Mouse (Mus musculus) MEL (cell line): ENCODE results near the gene Slc29a2. TPM values are rescaled to one million over a fixed set of nuclear protein-coding genes. Genes with fewer than 3 reads are reported as not detected.

Experiments used
- DNase-seq: peaks from one replicate; pipeline ENCODE4 v3.0.0; 2011; ENCODE audit warnings: low read depth, low spot score
- H3K27ac ChIP-seq: 2 replicates; pipeline ENCODE4 v1.5.1; 2012; ENCODE audit warnings: low read depth, mild to moderate bottlenecking, control low read depth, low read length, moderate library complexity; ENCODE audit not compliant: control insufficient read depth
- H3K27me3 ChIP-seq, 2 experiments: fragments of 150-350 bp in 1 of 2; sonication (generic) in 1 of 2; 2 replicates each; pipeline ENCODE4 v1.6.1; 2012; ENCODE audit warnings: low read length in 2 of 2, mild to moderate bottlenecking in 2 of 2, improper control_type of control experiment in 1 of 2, moderate library complexity in 1 of 2; ENCODE audit not compliant: insufficient read depth in 2 of 2, control insufficient read depth in 1 of 2
- H3K36me3 ChIP-seq, 2 experiments: 2 replicates each; pipeline ENCODE4 v1.6.1; 2012 to 2014; ENCODE audit warnings: low read length in 2 of 2, improper control_type of control experiment in 1 of 2, inconsistent platforms in 1 of 2, mild to moderate bottlenecking in 1 of 2; ENCODE audit not compliant: insufficient read depth in 2 of 2, control insufficient read depth in 1 of 2
- H3K4me1 ChIP-seq, 2 experiments: fragments of 150-350 bp in 1 of 2; sonication (generic) in 1 of 2; 2 replicates each; pipeline ENCODE4 v1.6.1; 2012; ENCODE audit warnings: low read length in 2 of 2, improper control_type of control experiment in 1 of 2, mild to moderate bottlenecking in 1 of 2; ENCODE audit not compliant: insufficient read depth in 2 of 2, control insufficient read depth in 1 of 2
- H3K4me3 ChIP-seq, 2 experiments: fragments of 150-350 bp in 1 of 2; sonication (generic) in 1 of 2; 2 replicates each; pipeline ENCODE4 v1.5.1; 2012; ENCODE audit warnings: low read depth in 2 of 2, low read length in 2 of 2, mild to moderate bottlenecking in 2 of 2, moderate library complexity in 2 of 2, control low read depth in 1 of 2, improper control_type of control experiment in 1 of 2; ENCODE audit not compliant: control insufficient read depth in 1 of 2, insufficient read depth in 1 of 2
- H3K79me2 ChIP-seq: 2 replicates; pipeline ENCODE4 v1.6.1; 2012; ENCODE audit warnings: mild to moderate bottlenecking, low read length, moderate library complexity; ENCODE audit not compliant: control insufficient read depth, poor library complexity, insufficient read depth
- H3K9ac ChIP-seq: 2 replicates; pipeline ENCODE4 v1.6.1; 2012; ENCODE audit warnings: low read depth, mild to moderate bottlenecking, control low read depth, low read length, moderate library complexity; ENCODE audit not compliant: control insufficient read depth, poor library complexity, severe bottlenecking
- H3K9me3 ChIP-seq: fragments of 150-350 bp; sonication (generic); replicated peaks from 2 replicates; pipeline ENCODE4 v1.6.1; 2012; ENCODE audit warnings: mild to moderate bottlenecking, low read length, improper control_type of control experiment, moderate library complexity; ENCODE audit not compliant: insufficient read depth
- CHD2 ChIP-seq: IDR thresholded peaks from 2 replicates; pipeline ENCODE4 v1.6.1; 2011; ENCODE audit warnings: low read length, improper control_type of control experiment
- ETS1 ChIP-seq: IDR thresholded peaks from 2 replicates; pipeline ENCODE4 v1.6.1; 2012; ENCODE audit warnings: low read depth, mild to moderate bottlenecking, inconsistent platforms, low read length, improper control_type of control experiment, moderate library complexity
- GATA1 ChIP-seq: IDR thresholded peaks from 2 replicates; pipeline ENCODE4 v1.6.1; 2011; ENCODE audit warnings: low read depth, low read length, improper control_type of control experiment
- HCFC1 ChIP-seq: IDR thresholded peaks from 2 replicates; pipeline ENCODE4 v1.6.1; 2012; ENCODE audit warnings: low read depth, mild to moderate bottlenecking, inconsistent platforms, low read length, improper control_type of control experiment, moderate library complexity
- KAT2A ChIP-seq: conservative IDR thresholded peaks from 2 replicates; pipeline ENCODE4 v1.6.1; 2012; ENCODE audit warnings: low read depth, low read length, improper control_type of control experiment, inconsistent platforms
- MAZ ChIP-seq: IDR thresholded peaks from 2 replicates; pipeline ENCODE4 v1.6.1; 2012; ENCODE audit warnings: low read depth, mild to moderate bottlenecking, inconsistent platforms, low read length, improper control_type of control experiment
- MYC ChIP-seq: IDR thresholded peaks from 2 replicates; pipeline ENCODE4 v1.6.1; 2011; ENCODE audit warnings: low read depth, mild to moderate bottlenecking, low read length, improper control_type of control experiment, moderate library complexity
- NRF1 ChIP-seq: IDR thresholded peaks from 2 replicates; pipeline ENCODE4 v1.6.1; 2014; ENCODE audit warnings: low read depth, mild to moderate bottlenecking, inconsistent platforms, low read length, improper control_type of control experiment, moderate library complexity; ENCODE audit not compliant: poor library complexity, insufficient read depth, severe bottlenecking
- POLR2AphosphoS5 ChIP-seq: IDR thresholded peaks from 2 replicates; pipeline ENCODE4 v1.6.1; 2012; ENCODE audit warnings: low read depth, borderline replicate concordance, mild to moderate bottlenecking, inconsistent platforms, low read length, moderate library complexity, mixed read lengths
- RAD21 ChIP-seq: IDR thresholded peaks from 2 replicates; pipeline ENCODE4 v1.6.1; 2011; ENCODE audit warnings: mild to moderate bottlenecking, low read depth, low read length, improper control_type of control experiment
- TAL1 ChIP-seq: IDR thresholded peaks from 2 replicates; pipeline ENCODE4 v1.6.1; 2012; ENCODE audit warnings: mild to moderate bottlenecking, inconsistent platforms, low read length, moderate library complexity, mixed read lengths
- TCF12 ChIP-seq: IDR thresholded peaks from 2 replicates; pipeline ENCODE4 v1.6.1; 2014; ENCODE audit warnings: low read depth, mild to moderate bottlenecking, inconsistent platforms, low read length, improper control_type of control experiment, moderate library complexity
- USF1 ChIP-seq: IDR thresholded peaks from 2 replicates; pipeline ENCODE4 v1.6.1; 2014; ENCODE audit warnings: low read depth, mild to moderate bottlenecking, inconsistent platforms, low read length, improper control_type of control experiment, moderate library complexity
- USF2 ChIP-seq, 2 experiments: IDR thresholded peaks; 2 replicates each; pipeline ENCODE4 v1.6.1; 2011 to 2012; ENCODE audit warnings: improper control_type of control experiment in 2 of 2, low read length in 2 of 2, borderline replicate concordance in 1 of 2, inconsistent platforms in 1 of 2, low read depth in 1 of 2, mild to moderate bottlenecking in 1 of 2; ENCODE audit not compliant: insufficient read depth in 1 of 2
- ZC3H11A ChIP-seq: IDR thresholded peaks from 2 replicates; pipeline ENCODE4 v1.6.1; 2012; ENCODE audit warnings: low read depth, mild to moderate bottlenecking, inconsistent platforms, low read length, improper control_type of control experiment
- ZMIZ1 ChIP-seq: IDR thresholded peaks from 2 replicates; pipeline ENCODE4 v1.6.1; 2012; ENCODE audit warnings: low read depth, mild to moderate bottlenecking, inconsistent platforms, low read length, improper control_type of control experiment, moderate library complexity
- ZNF384 ChIP-seq: IDR thresholded peaks from 2 replicates; pipeline ENCODE4 v1.6.1; 2012; ENCODE audit warnings: low read depth, mild to moderate bottlenecking, inconsistent platforms, low read length, improper control_type of control experiment
- polyA plus RNA-seq, 2 experiments: library from polyadenylated mRNA; stranded (reverse) in 1 of 2; unstranded in 1 of 2; fragments of >175 nt in 1 of 2; fragments of >200 nt in 1 of 2; gene quantifications; 2 replicates each; pipeline versions ENCODE4 v1.2.1 to v1.2.4; 2012; ENCODE audit warnings: low replicate concordance in 2 of 2, low read depth in 1 of 2; ENCODE audit not compliant: insufficient read length in 2 of 2, insufficient read depth in 1 of 2, missing spikeins in 1 of 2
- total RNA-seq: library from RNA; depleted of rRNA; stranded (reverse); fragments of 300-350 nt; gene quantifications from 2 replicates; pipeline ENCODE4 v1.2.3, GENCODE M21; 2012

Gene Slc29a2
- total and polyA plus RNA-seq, 3 experiments, result 3.2 to 10.9 TPM; not detected in 1

- no peak for TF ChIP-seq TAL1
- TF ChIP-seq MYC, result no peak
- no peak for TF ChIP-seq CHD2
- TF ChIP-seq USF2 (IDR thresholded peaks at IDR 0.05; ENCODE audit: borderline replicate concordance in 1 of 2, insufficient read depth in 1 of 2, low read depth in 1 of 2, low read length in 2 of 2), result no peak
- no peak for TF ChIP-seq ZNF384
- TF ChIP-seq USF1, result no peak
- TF ChIP-seq ZMIZ1, result no peak
- TF ChIP-seq TCF12, result no peak
- TF ChIP-seq RAD21, result no peak
- TF ChIP-seq ETS1, result no peak
- TF ChIP-seq MAZ, result no peak
- no peak for TF ChIP-seq GATA1
- no peak for TF ChIP-seq NRF1
- no peak for TF ChIP-seq ZC3H11A
- no peak for TF ChIP-seq KAT2A
- no peak for TF ChIP-seq HCFC1
- H3K4me1 ChIP-seq, result peaks cover 5 to 34% of the 10 kb centered on the region in 2 experiments
- H3K36me3 ChIP-seq, result peaks cover 0 to 4% of the 10 kb centered on the region in 2 experiments; a peak in 1 of 4 replicates
- no peaks in the 10 kb centered on the region for H3K27me3 ChIP-seq
- DNase-seq, result no peak
- peak overlapping the region; percentile 70; the same call in 1 of the 2 replicates for H3K9ac ChIP-seq
- H3K9me3 ChIP-seq, result no peaks in the 10 kb centered on the region
- peaks cover 2% of the 10 kb centered on the region; the same call in 1 of the 2 replicates for H3K79me2 ChIP-seq
- H3K27ac ChIP-seq, result no peak overlapping the region
- H3K4me3 ChIP-seq, result peak overlapping the region; percentile 49 to 62; a peak in 2 of 4 replicates
These were observed 45.0 kb downstream of the Slc29a2 start for GRCm38 (mm10) chr19:5068570-5069234.

GRCm38 (mm10) chr19:5069486-5069885 is 45.8 kb downstream of the Slc29a2 start:
- no peak for TF ChIP-seq POLR2AphosphoS5
- TF ChIP-seq RAD21, result no peak
- no peak for TF ChIP-seq ZMIZ1
- TF ChIP-seq ZNF384, result no peak
- TF ChIP-seq CHD2, result no peak
- TF ChIP-seq, all 39 proteins: peak for 0
- Histone ChIP-seq H3K9ac (no peak overlapping the region), H3K36me3 (peaks cover 0 to 4% of the 10 kb centered on the region in 2 experiments; a peak in 1 of 4 replicates), H3K9me3 (no peaks in the 10 kb centered on the region), H3K4me3 (no peak overlapping the region), H3K4me1 (peaks cover 5 to 34% of the 10 kb centered on the region in 2 experiments), H3K79me2 (peaks cover 2% of the 10 kb centered on the region; the same call in 1 of the 2 replicates), H3K27ac (no peak overlapping the region), H3K27me3 (no peaks in the 10 kb centered on the region)
- no peak for DNase-seq
